26 mouse cellular contexts compared by ENCODE assay signal in the genomic region with DNA sequence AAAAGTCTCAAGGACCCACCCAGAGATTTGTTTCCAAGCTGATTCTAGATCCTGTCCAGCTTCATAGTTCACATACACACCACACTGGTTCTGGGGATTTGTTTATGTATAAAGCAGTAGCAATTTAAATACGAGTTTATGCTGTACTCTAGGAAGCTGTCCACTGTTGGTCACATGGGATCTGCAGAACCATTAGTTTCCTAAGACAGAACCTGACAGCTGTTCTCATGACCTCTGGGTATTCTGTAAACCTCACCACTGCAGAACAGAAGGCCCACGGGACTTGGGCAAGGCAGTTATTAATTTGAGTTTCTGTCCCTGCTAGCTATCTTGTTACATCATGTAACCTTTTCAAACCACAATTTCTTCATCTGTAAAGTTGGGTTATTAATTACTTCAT.
DNase-seq lines count a peak whose midpoint lies in the region; ATAC-seq and TF ChIP-seq lines count a peak whose summit lies in the region.
"Had no signal": no experiment of that assay in that cellular context is flagged by ENCODE, and none has a peak within 500 bp of the region (broad histone marks: within the 10 kb centered on the region; RNA-seq: fewer than 3 reads in every experiment).

No protein-coding gene starts in this region.

- peak; percentile 48 for DNase-seq in embryonic facial prominence, embryonic 14.5 days (ENCODE audit: low spot score)
- DNase-seq in embryonic facial prominence, embryonic 10.5 days (ENCODE audit: low spot score), result no peak
- DNase-seq in 3T3-L1 (ENCODE audit: low read depth, low spot score) (peak; percentile 27), adipocyte (ENCODE audit: low spot score) (peak; percentile 45)
- no peak for DNase-seq in hindbrain, embryonic 14.5 days (ENCODE audit: low spot score)
- DNase-seq: adrenal gland, postnatal 10 days; adrenal gland, postnatal 36 days; B cell, adult 2 months; cerebellum, adult 18-20 months; cerebellum, adult 9-10 months; cerebellum, postnatal 25 days; gastrocnemius, postnatal 10 days; gastrocnemius, postnatal 36 days; heart, postnatal 36 days had no signal

- H3K36me3 ChIP-seq in embryonic facial prominence, embryonic 14.5 days (ENCODE audit: control insufficient read depth, insufficient read depth, low read length), result no peaks in the 10 kb centered on the region
- H3K36me3 ChIP-seq in embryonic facial prominence, embryonic 10.5 days (replicated peaks), result no peaks in the 10 kb centered on the region
- H3K36me3 ChIP-seq in myocyte (ENCODE audit: control insufficient read depth, insufficient read depth), result no peaks in the 10 kb centered on the region
- H3K36me3 ChIP-seq in hindbrain, embryonic 14.5 days (replicated peaks; ENCODE audit: control insufficient read depth, insufficient read depth), result no peaks in the 10 kb centered on the region
- no peaks in the 10 kb centered on the region for H3K36me3 ChIP-seq in forebrain, embryonic 16.5 days (ENCODE audit: control insufficient read depth, insufficient read depth)
- H3K36me3 ChIP-seq: embryonic facial prominence, embryonic 13.5 days; hindbrain, embryonic 10.5 days; hindbrain, embryonic 13.5 days had no signal

- H3K27me3 ChIP-seq in embryonic facial prominence, embryonic 14.5 days (replicated peaks; ENCODE audit: control insufficient read depth, insufficient read depth, low read length), result no peaks in the 10 kb centered on the region
- no peaks in the 10 kb centered on the region for H3K27me3 ChIP-seq in embryonic facial prominence, embryonic 10.5 days (replicated peaks; ENCODE audit: low read depth, poor library complexity, severe bottlenecking)
- H3K27me3 ChIP-seq in myocyte (ENCODE audit: control insufficient read depth, insufficient read depth, insufficient read length), result no peaks in the 10 kb centered on the region
- no peaks in the 10 kb centered on the region for H3K27me3 ChIP-seq in hindbrain, embryonic 14.5 days (ENCODE audit: control insufficient read depth, insufficient read depth, low read length)
- no peaks in the 10 kb centered on the region for H3K27me3 ChIP-seq in forebrain, embryonic 16.5 days (replicated peaks; ENCODE audit: control insufficient read depth, insufficient read depth, low read length)
- H3K27me3 ChIP-seq: embryonic facial prominence, embryonic 13.5 days; hindbrain, embryonic 13.5 days had no signal

- no peaks in the 10 kb centered on the region for H3K9me3 ChIP-seq in embryonic facial prominence, embryonic 14.5 days (ENCODE audit: control insufficient read depth, low read length)
- no peaks in the 10 kb centered on the region for H3K9me3 ChIP-seq in embryonic facial prominence, embryonic 10.5 days
- H3K9me3 ChIP-seq in hindbrain, embryonic 14.5 days (ENCODE audit: control insufficient read depth, low read length), result no peaks in the 10 kb centered on the region
- H3K9me3 ChIP-seq in forebrain, embryonic 16.5 days (ENCODE audit: control insufficient read depth, low read length), result no peaks in the 10 kb centered on the region
- H3K9me3 ChIP-seq: hindbrain, embryonic 13.5 days had no signal

- WGBS in embryonic facial prominence, embryonic 14.5 days, result 63% methylated on average over 2 of the region's 2 CpGs
- 84% methylated on average over 2 of the region's 2 CpGs for WGBS in embryonic facial prominence, embryonic 10.5 days
- WGBS in hindbrain, embryonic 14.5 days, result 68% methylated on average over 2 of the region's 2 CpGs
- 87% methylated on average over 2 of the region's 2 CpGs for WGBS in forebrain, embryonic 16.5 days

- no peaks in the 10 kb centered on the region for H3K4me1 ChIP-seq in embryonic facial prominence, embryonic 14.5 days (ENCODE audit: control insufficient read depth, insufficient read depth, low read length)
- H3K4me1 ChIP-seq in embryonic facial prominence, embryonic 10.5 days, result no peaks in the 10 kb centered on the region
- H3K4me1 ChIP-seq in hindbrain, embryonic 14.5 days (replicated peaks; ENCODE audit: control insufficient read depth, insufficient read depth, low read length), result no peaks in the 10 kb centered on the region
- H3K4me1 ChIP-seq in forebrain, embryonic 16.5 days (replicated peaks; ENCODE audit: control insufficient read depth, insufficient read depth, low read length), result no peaks in the 10 kb centered on the region
- H3K4me1 ChIP-seq: embryonic facial prominence, embryonic 13.5 days; hindbrain, embryonic 10.5 days; hindbrain, embryonic 13.5 days had no signal

- no peak overlapping the region for H3K9ac ChIP-seq in embryonic facial prominence, embryonic 14.5 days (ENCODE audit: low read depth, low read length)
- H3K9ac ChIP-seq in hindbrain, embryonic 14.5 days, result no peak overlapping the region
- no peak overlapping the region for H3K9ac ChIP-seq in forebrain, embryonic 16.5 days (replicated peaks; ENCODE audit: low read depth, low read length)
- H3K9ac ChIP-seq: embryonic facial prominence, embryonic 13.5 days; hindbrain, embryonic 13.5 days had no signal

- no peaks in the 10 kb centered on the region for H3K79me2 ChIP-seq in myocyte (ENCODE audit: control insufficient read depth, insufficient read depth)

- no peak overlapping the region for H3K27ac ChIP-seq in embryonic facial prominence, embryonic 14.5 days (replicated peaks; ENCODE audit: low read depth, low read length)
- no peak overlapping the region for H3K27ac ChIP-seq in embryonic facial prominence, embryonic 10.5 days (replicated peaks)
- H3K27ac ChIP-seq in hindbrain, embryonic 14.5 days, result no peak overlapping the region
- no peak overlapping the region for H3K27ac ChIP-seq in forebrain, embryonic 16.5 days (ENCODE audit: low read length)
- H3K27ac ChIP-seq: embryonic facial prominence, embryonic 13.5 days; hindbrain, embryonic 10.5 days; hindbrain, embryonic 13.5 days; hindbrain, postnatal 0 days had no signal

- peak; percentile 63; the same call in 1 of the 2 replicates for ATAC-seq in embryonic facial prominence, embryonic 14.5 days (ENCODE audit: low read depth)
- no peak for ATAC-seq in hindbrain, embryonic 14.5 days (ENCODE audit: low FRiP score)
- no peak for ATAC-seq in forebrain, embryonic 16.5 days
- ATAC-seq: activated CD4-positive, CD25-positive, alpha-beta regulatory T cell, adult 4 months; CD4-positive, CD25-positive, alpha-beta regulatory T cell, adult 4 months; forebrain, embryonic 14.5 days; hindbrain, postnatal 0 days; inflammation-experienced regulatory T-cells, adult 6 months; intestine, embryonic 16.5 days had no signal

- no peak overlapping the region for H3K4me2 ChIP-seq in embryonic facial prominence, embryonic 14.5 days (ENCODE audit: low read depth, low read length)
- peak overlapping the region; percentile 53 for H3K4me2 ChIP-seq in myocyte (ENCODE audit: low read depth)
- H3K4me2 ChIP-seq in hindbrain, embryonic 14.5 days (replicated peaks), result no peak overlapping the region
- H3K4me2 ChIP-seq in forebrain, embryonic 16.5 days (ENCODE audit: low read length), result no peak overlapping the region
- H3K4me2 ChIP-seq: embryonic facial prominence, embryonic 13.5 days; heart, embryonic 11.5 days; hindbrain, embryonic 13.5 days had no signal

- H3ac ChIP-seq in myocyte (ENCODE audit: control insufficient read depth, insufficient read length), result no peak overlapping the region

- no peak for TF ChIP-seq POLR2A in myocyte (IDR thresholded peaks at IDR 0.05; ENCODE audit: insufficient read length, low read depth)

- no peak overlapping the region for H3K4me3 ChIP-seq in embryonic facial prominence, embryonic 14.5 days (ENCODE audit: low read depth, low read length)
- no peak overlapping the region for H3K4me3 ChIP-seq in embryonic facial prominence, embryonic 10.5 days
- H3K4me3 ChIP-seq in myocyte, result no peak overlapping the region
- no peak overlapping the region for H3K4me3 ChIP-seq in hindbrain, embryonic 14.5 days (replicated peaks; ENCODE audit: low read length)
- no peak overlapping the region for H3K4me3 ChIP-seq in forebrain, embryonic 16.5 days (replicated peaks; ENCODE audit: low read length)
- H3K4me3 ChIP-seq: embryonic facial prominence, embryonic 13.5 days; hindbrain, embryonic 10.5 days; hindbrain, embryonic 13.5 days had no signal

TF ChIP-seq in myocyte, 11 proteins besides CTCF, POLR2A, EP300 and RAD21:
- TF ChIP-seq TCF3 (IDR thresholded peaks at IDR 0.05; ENCODE audit: insufficient read length, low read depth), result no peak
- no peak for TF ChIP-seq REST (IDR thresholded peaks at IDR 0.05; ENCODE audit: insufficient read depth, insufficient read length)
- TF ChIP-seq USF1 (IDR thresholded peaks at IDR 0.05; ENCODE audit: low read depth), result peak; percentile 77
- peak; percentile 26 to 77 (median 70) for TF ChIP-seq MYOD1 (IDR thresholded peaks at IDR 0.05; ENCODE audit: control insufficient read depth in 1 of 3, insufficient read length in 2 of 3, low read depth in 2 of 3)
- TF ChIP-seq CEBPB (IDR thresholded peaks at IDR 0.05; ENCODE audit: insufficient read depth, poor library complexity, severe bottlenecking), result peak; percentile 22; the same call in 1 of the 2 replicates
- TF ChIP-seq TCF12 (IDR thresholded peaks at IDR 0.05; ENCODE audit: insufficient read depth, poor library complexity, severe bottlenecking), result no peak

Comparison
In these comparisons a context has a peak if more than half of its experiments do, and no peak if none do; other contexts are left out.
1. DNase-seq: peak in embryonic facial prominence, embryonic 14.5 days (single experiment), 3T3-L1 (single experiment) and adipocyte (single experiment); none in embryonic facial prominence, embryonic 10.5 days (single experiment) and hindbrain, embryonic 14.5 days (single experiment).